Mouse (Mus musculus): ENCODE results near the gene Mfn1.

Gene Mfn1

DNA sequence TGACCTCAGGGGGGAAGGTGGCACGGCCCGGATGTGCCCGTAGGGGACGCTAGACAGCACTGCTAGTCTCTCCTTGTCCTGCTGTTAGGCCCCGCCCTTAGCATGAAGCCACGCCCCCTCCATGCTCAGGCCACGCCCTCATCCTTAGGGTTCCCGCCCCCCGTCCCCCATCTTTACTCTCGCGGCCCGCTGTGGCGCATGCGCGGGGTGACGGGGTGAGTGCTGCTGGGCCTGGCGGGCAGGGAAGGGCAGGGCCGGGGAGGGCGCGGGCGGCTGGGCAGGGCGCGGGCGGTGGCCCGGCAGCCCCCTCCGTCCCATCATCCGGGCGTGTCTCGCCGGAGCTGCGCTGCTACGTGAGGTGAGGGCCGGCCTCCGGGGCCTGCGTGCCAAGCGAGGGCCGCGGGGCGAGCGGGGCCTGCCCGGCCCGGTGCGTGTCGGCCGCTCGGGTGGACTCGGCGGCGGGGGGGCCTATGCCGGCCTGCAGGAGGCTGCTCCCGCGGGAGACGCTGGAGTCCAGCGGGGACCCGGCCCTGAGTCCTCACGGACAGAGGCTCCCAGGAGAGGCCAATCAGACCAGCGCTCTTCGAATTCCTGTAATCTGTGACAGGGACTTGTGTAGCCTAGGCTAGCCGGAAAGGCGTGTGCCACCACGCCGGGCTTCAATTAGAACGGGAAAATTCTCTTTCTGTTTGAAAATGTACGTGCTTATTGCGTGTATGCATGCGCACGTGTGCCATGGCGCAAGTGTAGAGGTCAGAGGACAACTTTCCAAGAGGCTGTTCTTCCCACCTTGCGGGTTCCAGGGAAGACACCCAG lies 18.7 kb upstream of the Mfn1 start:
- DNase-seq: peak; percentile 93

DNA sequence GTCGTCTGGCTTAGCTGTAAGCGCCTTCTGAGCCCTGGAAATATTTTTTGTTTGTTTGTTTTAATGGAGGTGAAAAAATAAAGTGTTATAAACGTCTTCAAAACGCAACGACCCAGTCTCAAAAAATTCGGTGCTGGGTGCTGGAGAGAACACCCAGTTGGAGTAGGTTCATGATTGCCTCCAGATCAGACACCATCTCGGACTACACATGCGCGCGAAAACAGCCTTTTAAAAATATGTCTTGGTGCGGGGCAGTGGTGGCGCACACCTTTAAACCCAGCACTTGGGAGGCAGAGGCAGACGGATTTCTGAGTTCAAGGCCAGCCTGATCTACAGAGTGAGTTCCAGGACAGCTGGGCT lies 18.1 kb upstream of the Mfn1 start:
- no peak for DNase-seq

DNA sequence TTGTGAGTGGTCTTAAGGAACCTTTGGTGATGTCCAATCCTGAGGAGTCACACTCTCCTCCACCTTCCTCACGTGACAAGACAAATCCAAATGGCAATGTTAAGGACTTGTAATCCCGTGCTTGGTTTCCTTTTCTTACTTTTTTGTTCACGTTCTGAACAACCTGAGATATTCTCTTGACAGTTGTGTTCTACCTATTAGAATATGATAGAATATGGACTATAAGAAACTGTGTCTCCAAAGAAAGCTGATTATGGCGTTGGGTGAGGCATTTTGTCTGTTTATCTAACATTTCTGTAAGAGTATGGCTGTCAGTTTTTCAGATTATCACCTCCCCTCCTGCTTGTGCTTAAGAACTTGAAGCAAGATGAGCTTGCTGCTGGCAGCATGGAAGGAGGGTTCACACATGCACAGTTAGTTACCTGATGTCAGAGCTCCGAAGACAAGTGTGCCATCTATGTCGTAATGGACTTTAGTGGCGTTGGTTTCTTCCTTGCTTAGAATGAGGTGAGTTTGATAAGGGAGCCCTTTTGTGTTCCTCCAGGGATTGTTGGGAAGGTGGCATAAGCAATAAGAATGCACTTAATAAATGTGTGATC lies 16.5 kb upstream of the Mfn1 start:
- no peak for DNase-seq

DNA sequence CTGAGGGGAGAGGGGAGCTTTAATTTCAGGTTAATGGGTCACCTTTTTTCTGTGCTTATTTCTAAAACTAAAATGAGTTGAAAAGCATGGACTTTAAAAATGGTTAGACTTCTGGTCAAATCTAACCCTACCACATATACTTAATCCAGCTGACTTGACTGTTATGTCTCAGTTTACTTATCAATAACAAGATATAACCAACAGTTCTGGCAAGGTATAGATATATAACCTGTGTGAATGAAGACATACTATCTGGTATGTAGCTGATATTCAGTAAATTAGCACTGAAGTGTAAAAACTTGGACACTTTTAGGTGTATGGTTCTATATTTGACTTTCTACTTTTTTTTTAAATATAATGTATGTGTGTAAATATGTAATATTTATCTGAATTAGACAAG lies 15.7 kb upstream of the Mfn1 start:
- DNase-seq: no peak

DNA sequence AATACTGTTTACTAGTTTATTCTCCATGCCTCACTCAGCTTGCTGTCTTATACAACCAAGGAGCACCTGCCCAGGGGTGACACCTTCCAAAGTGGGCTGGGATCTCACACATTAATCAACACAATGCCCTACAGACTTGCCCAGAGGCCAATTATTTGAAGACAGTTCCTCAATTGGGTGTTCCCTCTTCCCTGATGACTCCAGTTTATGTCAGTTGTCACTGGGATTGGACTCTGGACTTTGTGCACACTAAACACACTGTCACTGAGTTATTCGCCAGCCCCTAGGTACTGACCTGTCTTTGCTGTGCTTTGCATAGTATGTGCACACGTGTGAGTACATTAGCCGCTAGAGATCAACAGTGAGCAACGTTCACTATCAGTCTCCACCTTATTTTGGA lies 2.1 kb upstream of the Mfn1 start:
- DNase-seq: no peak

DNA sequence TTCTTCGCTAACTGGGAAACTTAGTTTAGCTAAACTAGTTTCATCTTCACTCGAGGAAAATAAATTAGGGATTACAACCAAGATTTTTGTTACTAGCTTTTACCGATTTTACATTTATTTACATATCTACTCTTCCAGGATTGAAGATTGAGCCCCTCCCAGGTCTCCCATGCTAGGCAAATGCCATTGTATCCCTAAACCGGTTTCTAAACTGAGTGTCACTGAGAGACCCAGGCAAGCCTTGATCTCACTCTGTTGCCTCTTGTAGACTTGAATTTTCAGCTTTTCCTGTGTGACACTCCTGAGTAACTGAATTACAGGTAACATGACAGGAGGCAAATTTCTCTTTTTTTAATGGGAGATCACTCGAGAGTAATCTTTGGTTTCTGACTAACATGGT lies 776 bp downstream of the Mfn1 start:
- no peak for DNase-seq

DNA sequence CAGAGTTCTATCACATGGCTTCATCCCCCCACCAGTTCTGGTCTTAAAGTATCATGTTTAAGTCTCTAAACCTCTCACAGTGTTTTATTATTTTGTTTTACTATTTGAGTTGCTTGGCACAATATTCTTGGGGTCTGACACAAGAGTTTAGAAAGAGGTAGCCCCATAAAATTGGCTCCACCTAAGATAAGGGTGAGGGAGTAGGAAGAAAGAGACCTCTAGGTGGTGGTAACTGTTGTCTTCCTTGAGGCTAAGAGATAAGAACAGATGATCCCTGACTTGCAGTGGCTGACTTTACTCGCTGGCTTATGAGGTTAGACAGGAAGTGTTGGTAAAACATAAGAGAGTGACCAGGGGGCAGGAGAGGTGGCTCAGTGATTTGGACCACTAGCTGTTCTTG lies 6.4 kb downstream of the Mfn1 start:
- no peak for DNase-seq

DNA sequence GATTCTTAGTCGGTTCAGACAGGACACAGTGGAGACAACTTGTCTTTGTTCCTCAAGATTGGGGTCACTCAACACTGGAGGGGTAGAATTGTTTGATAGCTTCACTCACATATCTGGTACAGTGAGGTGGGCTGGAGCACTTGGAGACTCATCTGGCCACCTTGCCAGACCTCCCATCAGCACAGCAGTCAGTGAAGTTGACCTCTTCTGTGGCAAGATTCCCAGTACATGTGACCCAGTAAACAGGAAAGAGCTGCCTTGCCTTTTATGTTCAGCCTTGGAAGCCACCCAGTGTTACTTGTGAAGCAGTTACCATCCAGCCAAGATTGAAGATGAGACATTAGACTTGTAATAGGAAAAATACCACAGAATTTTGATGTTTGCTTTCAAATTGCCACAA lies 8.3 kb downstream of the Mfn1 start:
- no peak for DNase-seq

DNA sequence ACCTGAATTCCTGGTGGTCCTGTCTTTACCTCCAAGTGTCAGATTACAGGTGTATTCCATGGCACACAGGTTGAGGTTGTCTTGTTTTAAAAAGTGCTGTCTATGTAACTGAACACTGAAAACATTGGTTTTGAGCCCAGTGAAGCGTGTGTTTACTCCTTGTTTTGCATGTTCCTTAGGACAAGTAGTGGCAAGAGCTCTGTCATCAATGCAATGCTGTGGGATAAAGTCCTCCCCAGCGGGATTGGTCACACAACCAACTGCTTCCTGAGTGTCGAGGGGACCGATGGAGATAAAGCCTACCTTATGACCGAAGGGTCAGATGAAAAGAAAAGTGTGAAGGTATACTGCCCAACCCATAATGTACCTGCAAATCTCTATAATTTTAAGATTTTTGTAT lies 8.8 kb downstream of the Mfn1 start:
- DNase-seq: no peak

DNA sequence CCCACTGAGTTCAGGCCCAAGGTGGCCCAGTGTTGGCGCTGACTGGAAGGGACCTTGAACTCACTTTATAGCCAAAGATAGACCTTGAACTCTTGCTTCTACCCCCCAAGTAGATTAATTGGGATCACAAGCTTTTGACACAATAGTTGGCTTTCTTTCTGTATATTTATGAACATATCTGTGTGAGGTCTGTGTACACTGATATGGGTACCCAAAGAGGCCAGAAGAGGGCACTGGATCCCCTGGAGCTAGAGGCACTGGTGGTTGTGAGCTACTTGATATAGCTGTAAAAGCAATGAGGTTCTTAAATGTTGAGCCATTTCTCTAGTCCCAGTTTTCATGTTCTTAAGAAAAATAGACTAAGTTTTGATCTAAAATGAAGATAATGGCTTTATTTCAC lies 23.8 kb downstream of the Mfn1 start:
- peak; percentile 22 for DNase-seq

DNA sequence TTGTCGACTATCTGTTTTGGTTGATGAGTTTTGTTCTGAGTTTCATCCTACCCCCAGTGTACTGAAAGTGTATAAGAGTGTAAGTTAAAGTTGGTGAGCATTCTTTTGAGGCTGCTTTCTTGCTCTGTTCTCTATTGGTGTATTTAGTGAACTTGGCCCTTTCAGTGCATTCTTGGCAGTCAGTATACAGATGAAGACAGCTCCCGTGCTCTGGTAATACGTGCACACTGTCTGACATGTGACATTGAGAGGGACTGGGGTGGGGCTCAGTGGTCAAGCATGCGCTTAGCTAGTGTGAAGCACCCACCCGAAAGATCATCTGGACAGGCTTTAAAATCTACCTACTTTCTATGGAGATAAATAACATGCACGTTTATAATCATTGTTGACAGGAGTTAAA lies 34.1 kb downstream of the Mfn1 start:
- DNase-seq: no peak

DNA sequence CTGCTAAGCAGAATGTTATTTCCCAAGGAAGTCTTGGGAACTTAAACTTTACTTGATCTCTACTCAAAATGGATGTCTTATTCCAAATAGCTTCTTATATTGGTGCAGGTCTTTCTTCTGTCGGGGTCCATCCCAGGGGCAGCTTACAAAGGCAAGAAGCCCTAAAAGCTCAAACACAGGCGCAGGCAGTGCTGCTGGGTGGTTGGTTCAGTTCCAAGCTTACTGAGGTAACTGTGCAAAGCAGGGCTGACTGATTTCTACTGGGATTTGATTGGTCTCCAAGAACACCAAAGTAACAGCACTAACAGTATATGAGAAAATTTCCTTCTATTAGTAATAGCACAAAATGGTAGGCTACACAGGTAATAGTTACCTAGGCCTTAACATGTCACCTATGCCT lies 43.8 kb downstream of the Mfn1 start:
- DNase-seq: no peak

DNA sequence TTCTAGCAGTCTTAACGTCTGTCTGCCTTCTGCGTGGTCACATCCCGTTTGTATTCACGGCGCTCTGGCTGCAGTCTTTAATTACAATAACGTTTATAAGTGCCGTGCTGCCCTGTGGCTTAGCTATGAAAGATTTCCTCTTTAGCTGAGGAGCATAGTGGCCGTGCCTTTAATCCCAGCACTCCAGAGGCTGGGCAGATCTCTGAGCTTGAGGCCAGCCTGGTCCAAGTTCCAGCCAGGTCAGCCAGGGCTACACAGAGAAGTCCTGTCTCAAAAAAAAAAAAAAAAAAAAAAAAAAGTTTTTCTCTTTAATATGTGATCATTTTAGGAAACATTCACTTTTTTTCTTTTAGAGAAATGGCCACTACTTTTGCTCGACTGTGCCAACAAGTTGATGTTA lies 44.6 kb downstream of the Mfn1 start:
- no peak for DNase-seq

DNA sequence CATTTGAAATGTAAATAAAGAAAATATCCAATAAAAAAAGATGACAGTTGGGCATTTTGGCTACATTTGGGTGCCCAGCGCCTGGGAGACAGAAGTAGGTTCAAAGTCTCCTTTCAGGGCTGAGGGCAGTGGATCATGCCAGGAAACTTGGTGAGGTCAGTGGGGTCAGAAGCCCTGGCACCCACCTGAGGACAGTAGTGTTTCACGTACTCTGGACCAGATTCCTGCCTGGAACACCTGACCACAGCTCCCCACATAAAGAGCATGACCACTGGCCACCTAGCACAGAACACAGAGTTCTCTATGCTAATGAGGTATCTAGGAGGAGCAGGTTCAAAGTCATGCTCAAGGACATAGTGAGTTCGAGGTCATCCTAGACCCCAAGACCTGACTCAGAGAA lies 45.9 kb downstream of the Mfn1 start:
- DNase-seq: no peak

DNA sequence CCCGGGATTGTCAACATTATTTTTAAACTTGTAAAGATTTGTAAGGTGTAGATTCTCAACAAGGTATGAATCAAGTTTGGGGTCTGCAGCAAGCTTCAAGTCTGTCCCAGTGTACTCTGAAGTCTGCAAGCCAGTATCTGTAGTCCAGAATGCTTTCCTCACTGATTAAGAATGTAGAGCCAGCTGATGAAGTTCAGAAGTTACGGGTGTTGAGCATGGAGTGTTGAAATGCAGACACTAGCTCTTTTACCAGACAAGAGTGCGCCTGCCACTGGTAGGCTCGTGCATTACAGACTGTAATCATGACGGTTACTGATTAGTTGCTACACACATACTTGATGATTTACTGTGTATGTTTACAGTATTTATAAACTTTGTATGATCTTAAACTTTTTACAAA lies 49.5 kb downstream of the Mfn1 start:
- DNase-seq: no peak

DNA sequence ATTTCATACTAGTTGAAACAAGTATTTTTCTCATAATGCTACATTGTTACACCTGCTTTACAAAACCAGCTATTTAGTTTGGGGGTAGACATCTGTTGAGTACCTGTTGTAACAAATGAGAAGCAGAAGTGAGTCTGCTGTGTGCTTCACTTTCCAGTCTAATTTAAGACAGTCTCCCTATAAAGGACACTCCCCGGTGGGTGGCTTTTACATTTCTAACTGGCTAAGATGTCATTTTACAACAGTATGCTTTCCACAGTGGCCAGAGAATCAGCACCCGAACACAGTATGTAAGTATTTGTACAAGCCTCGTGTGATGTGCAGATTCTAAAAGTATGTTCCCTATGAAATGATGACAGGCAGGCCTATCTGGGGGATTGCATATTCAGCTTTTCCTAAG lies 51.5 kb downstream of the Mfn1 start:
- DNase-seq: no peak

DNA sequence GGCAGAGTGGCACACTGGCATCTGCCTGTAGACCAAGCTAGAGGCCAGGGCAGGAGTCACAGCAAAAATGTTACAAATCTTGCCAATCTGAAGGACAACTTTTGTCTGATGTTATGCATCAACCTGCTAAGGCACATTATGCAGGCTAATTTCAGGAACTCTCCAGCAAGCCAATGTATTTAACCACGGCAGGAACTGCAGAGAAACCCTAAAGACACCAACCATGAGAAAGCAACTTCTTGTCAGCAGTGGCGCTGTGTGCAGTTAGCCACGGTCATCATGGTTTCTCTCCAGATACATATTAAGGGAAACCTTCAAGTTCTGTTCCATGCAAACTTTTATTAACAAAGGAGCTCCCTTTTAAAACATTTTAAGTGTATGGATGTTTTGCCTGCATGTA lies 52.6 kb downstream of the Mfn1 start:
- DNase-seq: no peak

DNA sequence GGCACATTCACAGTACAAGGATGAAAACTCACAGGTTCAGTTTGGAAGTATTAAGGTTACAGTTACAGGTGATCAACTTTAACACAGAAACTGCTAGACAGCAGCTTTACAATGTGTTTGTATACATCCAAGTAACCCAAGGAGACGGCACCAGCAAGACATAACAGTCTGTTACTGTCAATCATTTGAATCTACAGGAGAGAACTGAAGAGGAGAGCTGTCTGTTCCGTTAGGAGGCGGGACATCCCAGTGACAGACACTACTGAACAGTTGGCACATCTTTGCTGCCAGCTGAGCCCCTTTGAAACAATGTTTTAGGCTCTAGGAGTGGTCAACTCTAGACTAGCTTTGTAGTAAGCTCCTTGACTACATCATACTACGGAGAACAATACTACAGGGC lies 54.2 kb downstream of the Mfn1 start:
- DNase-seq: no peak

DNA sequence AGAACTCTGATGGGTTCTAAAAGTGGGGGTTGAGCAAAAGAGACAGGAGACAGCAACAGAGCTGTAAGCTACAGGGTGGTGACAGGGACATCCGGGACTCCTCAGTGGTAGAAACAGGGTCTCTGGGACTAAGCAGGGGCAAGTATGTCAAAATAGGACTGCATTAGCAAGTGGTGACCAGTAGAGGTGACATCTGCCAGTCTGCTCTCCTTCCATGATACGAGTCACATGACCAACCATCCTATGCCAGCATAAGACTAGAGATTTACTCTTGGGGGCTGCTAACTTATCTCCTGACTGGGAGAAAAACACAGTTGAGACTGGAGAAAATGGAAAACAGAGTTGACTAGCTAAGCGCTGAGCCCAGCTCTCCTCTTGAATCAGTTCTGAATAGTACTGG lies 57.0 kb downstream of the Mfn1 start:
- no peak for DNase-seq

DNA sequence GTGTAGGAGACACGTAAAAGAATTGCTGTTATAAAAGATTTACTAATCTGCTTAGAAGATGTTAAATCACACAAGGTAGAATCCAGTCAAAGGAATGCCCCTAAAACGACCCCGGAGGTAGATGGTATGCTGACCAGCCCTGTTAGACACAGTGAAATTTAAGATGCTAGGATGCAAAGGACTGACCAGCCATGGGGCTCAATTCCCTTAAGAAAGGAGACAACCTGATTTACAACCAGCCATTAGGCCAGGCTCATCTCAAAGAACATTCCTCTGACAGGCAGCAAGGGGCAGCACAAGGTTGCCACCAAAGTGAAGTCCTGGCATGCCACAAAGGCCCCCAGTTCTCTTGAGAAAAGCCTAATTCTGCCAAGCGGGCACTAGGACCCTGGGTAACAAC lies 65.8 kb downstream of the Mfn1 start:
- DNase-seq: no peak

DNA sequence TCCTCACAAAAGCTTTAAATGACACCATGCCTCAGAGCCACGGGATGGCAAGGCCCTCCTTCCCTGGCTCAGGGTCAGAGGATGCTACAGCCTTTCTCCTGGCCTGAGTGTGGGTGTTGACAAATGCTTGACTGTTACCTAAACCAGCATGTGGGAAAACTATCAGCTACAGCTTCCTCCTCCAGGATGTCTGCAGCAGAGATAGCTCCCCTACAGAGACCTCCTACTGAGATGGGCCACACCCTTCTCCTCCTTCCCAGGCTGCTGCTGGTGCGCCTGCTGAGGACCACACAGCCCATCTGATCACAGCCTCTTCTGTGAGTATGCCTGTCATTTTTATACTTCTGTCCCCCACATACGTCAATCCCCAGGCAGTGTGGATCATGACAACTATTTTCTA lies 70.1 kb downstream of the Mfn1 start:
- DNase-seq: no peak

DNA sequence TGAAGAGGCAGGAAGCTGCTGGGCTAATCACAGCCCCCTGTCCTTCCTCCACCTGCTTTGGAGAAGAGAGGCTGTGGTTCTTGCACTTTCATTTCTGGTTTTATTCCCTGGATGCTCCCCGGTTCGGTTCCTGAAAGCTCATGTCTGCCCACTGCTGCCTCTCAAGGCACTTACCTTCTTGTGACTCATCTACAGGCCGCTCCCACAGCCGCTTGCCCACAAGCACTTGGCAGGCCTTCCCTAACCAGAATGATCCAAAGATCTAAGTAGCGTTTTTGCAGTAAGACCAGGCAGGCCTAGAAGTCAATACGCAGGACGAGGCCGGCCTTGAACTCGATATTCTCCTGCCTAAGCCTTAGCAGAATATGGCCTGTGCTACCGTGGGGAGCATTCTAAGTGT lies 71.8 kb downstream of the Mfn1 start:
- DNase-seq: no peak

DNA sequence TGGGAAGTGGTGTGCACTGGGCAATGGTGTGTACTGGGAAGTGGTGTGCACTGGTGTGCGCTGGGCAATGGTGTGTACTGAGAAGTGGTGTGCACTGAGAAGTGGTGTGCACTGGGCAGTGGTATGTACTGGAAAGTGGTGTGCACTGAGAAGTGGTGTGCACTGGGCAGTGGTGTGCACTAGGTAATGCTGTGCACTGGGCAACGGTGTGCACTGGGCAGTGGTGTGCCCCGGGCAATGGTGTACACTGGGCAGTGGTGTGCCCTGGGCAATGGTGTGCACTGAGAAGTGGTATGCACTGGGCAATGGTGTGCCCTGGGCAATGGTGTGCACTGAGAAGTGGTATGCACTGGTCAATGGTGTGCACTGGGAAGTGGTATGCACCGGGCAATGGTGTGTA lies 80.0 kb downstream of the Mfn1 start:
- no peak for DNase-seq

DNA sequence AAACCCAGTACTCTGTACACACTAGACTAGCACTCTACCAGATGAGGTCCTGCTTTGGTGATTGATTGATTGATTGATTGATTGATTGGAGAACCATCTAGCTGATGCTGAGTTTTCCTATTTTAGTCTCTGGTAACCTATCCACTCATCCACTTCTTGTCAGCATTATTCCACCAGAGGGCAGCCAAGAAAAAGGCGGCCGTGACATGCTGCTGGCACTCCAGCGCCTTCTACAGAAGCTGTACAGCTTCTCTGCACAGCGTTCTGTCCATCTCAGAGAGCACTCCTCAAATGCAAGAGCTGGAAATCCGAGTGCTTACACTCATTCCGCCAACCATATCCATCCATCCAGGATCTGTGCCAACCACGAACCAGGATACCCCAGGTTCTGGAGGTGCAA lies 81.3 kb downstream of the Mfn1 start:
- DNase-seq: peak; percentile 60

DNA sequence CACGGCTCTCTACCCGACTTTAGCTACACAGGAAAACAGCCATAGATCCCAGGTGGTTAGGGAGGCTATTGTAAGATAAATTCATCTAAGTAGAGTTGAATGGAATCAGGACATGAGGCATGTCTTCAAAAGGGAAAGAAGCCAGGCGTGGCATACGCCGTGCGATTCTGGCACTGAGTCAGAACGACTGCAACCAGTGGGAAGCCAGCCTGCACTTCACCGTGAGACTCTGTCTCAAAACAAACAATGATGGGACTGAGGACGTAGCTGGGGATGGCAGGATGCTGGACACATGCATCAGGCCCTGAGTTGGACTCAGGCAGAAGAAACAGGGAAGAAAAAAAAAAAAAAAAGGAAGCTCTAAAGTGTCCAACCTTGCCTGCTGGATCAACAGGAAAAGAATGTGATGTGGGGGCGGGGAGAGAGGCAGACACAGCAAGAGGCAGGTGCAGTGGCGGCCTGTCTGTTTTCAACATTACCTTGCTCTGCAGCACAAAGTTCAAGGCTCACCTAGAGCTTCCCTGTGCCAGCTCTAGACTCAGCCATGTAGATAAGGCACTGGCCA lies 82.4 kb downstream of the Mfn1 start:
- no peak for DNase-seq
